Mouse (Mus musculus) ES-Bruce4 (cell line): Measurements from ENCODE around the gene Dab1. TPM values are rescaled to one million over a fixed set of nuclear protein-coding genes. Genes with fewer than 3 reads are reported as not detected.

Experiments
- H3K27ac ChIP-seq: 2 replicates; pipeline ENCODE4 v1.5.1; 2012; ENCODE audit warnings: low read length, inconsistent platforms; ENCODE audit not compliant: insufficient read depth
- H3K27me3 ChIP-seq: 2 replicates; pipeline ENCODE4 v1.6.1; 2012; ENCODE audit warnings: mild to moderate bottlenecking, low read length, inconsistent platforms; ENCODE audit not compliant: control insufficient read depth, poor library complexity, insufficient read depth, severe bottlenecking
- H3K36me3 ChIP-seq: 2 replicates; pipeline ENCODE4 v1.6.1; 2012; ENCODE audit warnings: inconsistent platforms, mild to moderate bottlenecking, low read length, moderate library complexity; ENCODE audit not compliant: control insufficient read depth, poor library complexity, insufficient read depth, severe bottlenecking
- H3K4me1 ChIP-seq: one replicate; pipeline ENCODE4 v1.8.1; 2011; ENCODE audit warnings: low read length; ENCODE audit not compliant: control insufficient read depth, insufficient read depth
- H3K4me3 ChIP-seq: 2 replicates; pipeline ENCODE4 v1.5.1; 2011; ENCODE audit warnings: low read depth, mild to moderate bottlenecking, low read length
- H3K9ac ChIP-seq: 2 replicates; pipeline ENCODE4 v1.6.1; 2012; ENCODE audit warnings: low read depth, mild to moderate bottlenecking, inconsistent platforms; ENCODE audit not compliant: poor library complexity, severe bottlenecking
- H3K9me3 ChIP-seq: replicated peaks from 2 replicates; pipeline ENCODE4 v1.6.1; 2012; ENCODE audit warnings: mild to moderate bottlenecking, low read length, inconsistent platforms; ENCODE audit not compliant: control insufficient read depth, poor library complexity, insufficient read depth, severe bottlenecking
- CTCF ChIP-seq: IDR thresholded peaks from one replicate; pipeline ENCODE4 v1.8.1; 2011; ENCODE audit warnings: low read depth, low read length
- EP300 ChIP-seq: IDR thresholded peaks from 2 replicates; pipeline ENCODE4 v1.6.1; 2011; ENCODE audit warnings: low read depth, low read length; ENCODE audit not compliant: insufficient read depth
- POLR2A ChIP-seq: IDR thresholded peaks from one replicate; pipeline ENCODE4 v1.8.1; 2011; ENCODE audit warnings: low read length; ENCODE audit not compliant: insufficient read depth
- polyA plus RNA-seq: library from polyadenylated mRNA; stranded (reverse); fragments of >200 nt; gene quantifications from 2 replicates; pipeline ENCODE4 v1.2.4, GENCODE M21; 2011; ENCODE audit warnings: low read depth; ENCODE audit not compliant: missing spikeins, insufficient read depth, insufficient read length

The Dab1 gene
- polyA plus RNA-seq, 1 experiment: 4.8 TPM

DNA sequence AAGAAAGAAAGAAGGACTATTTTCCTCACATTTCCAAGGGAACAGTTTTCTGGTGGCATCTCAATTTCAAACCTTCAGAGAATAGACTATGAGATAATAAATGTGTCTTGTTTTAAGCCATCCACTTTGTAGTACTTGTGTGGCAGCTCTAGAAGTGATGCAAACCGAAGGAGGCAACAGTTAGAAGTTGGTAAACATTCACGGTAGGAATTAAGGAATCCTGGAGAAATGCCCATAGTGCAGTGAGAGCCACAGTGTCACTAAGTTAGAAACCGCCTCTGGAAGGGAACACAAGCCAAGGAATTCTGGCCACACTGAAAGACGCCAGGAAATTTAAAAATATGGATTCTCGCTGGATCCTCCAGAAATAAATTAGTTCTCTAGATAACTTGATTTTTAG is 502.8 kb downstream of the Dab1 start:
- H3K4me1 ChIP-seq: no peaks in the 10 kb centered on the region
- no peaks in the 10 kb centered on the region for H3K36me3 ChIP-seq
- no peaks in the 10 kb centered on the region for H3K9me3 ChIP-seq
- H3K4me3 ChIP-seq: no peak overlapping the region
- no peak overlapping the region for H3K27ac ChIP-seq
- H3K27me3 ChIP-seq: no peaks in the 10 kb centered on the region
- no peak overlapping the region for H3K9ac ChIP-seq
- TF ChIP-seq POLR2A: no peak

DNA sequence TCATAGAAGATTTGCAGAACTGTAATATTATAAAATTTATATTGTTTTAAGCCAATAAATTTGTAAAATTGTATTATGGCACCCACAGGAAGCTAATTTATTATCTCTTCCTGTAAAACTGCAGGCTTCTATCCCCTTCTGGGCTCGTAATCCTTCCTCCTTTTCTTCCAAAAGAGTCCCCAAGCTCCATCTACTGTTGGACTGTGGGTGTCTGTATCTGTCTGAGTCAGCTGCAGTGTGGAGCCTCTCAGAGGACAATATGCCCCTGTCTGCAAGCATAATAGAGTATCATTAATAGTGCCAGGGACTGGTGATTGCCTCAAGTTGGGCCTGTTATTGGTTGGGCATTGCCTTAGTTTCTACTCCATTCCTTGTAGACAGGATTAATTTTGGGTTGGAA is 503.2 kb downstream of the Dab1 start:
- no peaks in the 10 kb centered on the region for H3K36me3 ChIP-seq
- H3K4me1 ChIP-seq: no peaks in the 10 kb centered on the region
- TF ChIP-seq POLR2A (no peak), EP300 (no peak), CTCF (no peak)
- H3K9me3 ChIP-seq: no peaks in the 10 kb centered on the region
- no peak overlapping the region for H3K4me3 ChIP-seq
- no peak overlapping the region for H3K9ac ChIP-seq
- H3K27ac ChIP-seq: no peak overlapping the region
- no peaks in the 10 kb centered on the region for H3K27me3 ChIP-seq

- Histone ChIP-seq H3K27ac (no peak overlapping the region), H3K9me3 (no peaks in the 10 kb centered on the region)
- TF ChIP-seq CTCF (no peak), EP300 (no peak), POLR2A (no peak)
Measured at GRCm38 (mm10) chr4:104153637-104154036, 534.5 kb downstream of the Dab1 start.

GRCm38 (mm10) chr4:104178067-104178466 is 558.9 kb downstream of the Dab1 start:
- H3K4me1 ChIP-seq: no peaks in the 10 kb centered on the region
- TF ChIP-seq POLR2A: no peak
- no peak for TF ChIP-seq EP300
- no peak for TF ChIP-seq CTCF
- H3K36me3 ChIP-seq: no peaks in the 10 kb centered on the region
- no peak overlapping the region for H3K4me3 ChIP-seq
- no peak overlapping the region for H3K27ac ChIP-seq
- H3K27me3 ChIP-seq: no peaks in the 10 kb centered on the region
- H3K9ac ChIP-seq: no peak overlapping the region
- H3K9me3 ChIP-seq: no peaks in the 10 kb centered on the region

More at GRCm38 (mm10) chr4:104153637-104154036, 534.5 kb downstream of the Dab1 start:
- Histone ChIP-seq H3K36me3 (no peaks in the 10 kb centered on the region), H3K27me3 (no peaks in the 10 kb centered on the region), H3K9ac (no peak overlapping the region), H3K4me3 (no peak overlapping the region), H3K4me1 (no peaks in the 10 kb centered on the region)

DNA sequence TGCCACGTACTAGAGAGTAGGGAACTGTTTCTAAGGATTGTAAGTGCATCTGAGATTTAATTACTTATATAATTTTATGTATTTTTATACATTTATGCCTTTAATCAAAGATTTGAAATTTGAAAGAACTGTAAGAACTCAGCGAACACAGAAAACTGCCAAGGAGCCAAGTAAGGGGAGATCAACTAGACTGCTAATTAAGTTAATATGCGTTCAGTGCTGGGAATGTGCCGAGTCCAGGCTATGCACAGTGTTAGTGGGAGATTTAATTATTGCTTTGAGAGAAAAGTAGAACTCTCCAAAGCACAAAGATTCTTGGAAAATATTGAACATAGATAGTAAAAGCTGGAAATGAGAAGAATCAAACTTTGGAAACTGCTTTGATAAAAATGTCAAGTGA is 567.2 kb downstream of the Dab1 start:
- Histone ChIP-seq H3K9me3 (no peaks in the 10 kb centered on the region), H3K9ac (no peak overlapping the region), H3K4me1 (no peaks in the 10 kb centered on the region), H3K27ac (no peak overlapping the region), H3K4me3 (no peak overlapping the region), H3K27me3 (no peaks in the 10 kb centered on the region; the same call in 1 of the 2 replicates), H3K36me3 (no peaks in the 10 kb centered on the region)
- TF ChIP-seq CTCF: no peak
- no peak for TF ChIP-seq POLR2A
- TF ChIP-seq EP300: no peak

DNA sequence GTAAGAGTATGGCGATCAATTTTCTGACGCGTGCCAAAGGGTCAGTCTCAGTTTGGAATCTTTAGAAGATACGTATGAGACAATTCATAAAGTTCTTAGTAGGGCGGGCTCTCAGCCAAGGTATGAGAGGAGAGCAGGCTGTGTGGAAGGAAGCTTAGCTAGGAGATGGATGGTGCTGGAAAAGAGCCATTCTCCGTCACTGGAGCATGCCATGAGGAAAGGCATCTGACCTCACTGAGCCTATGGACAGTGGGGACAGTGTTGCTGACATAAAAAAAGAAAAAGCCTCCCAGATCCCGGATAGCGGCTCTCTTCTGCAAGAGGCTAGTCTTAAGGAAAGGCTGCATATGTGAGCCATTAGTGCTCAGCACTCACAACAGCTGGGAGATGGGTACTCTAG is 579.5 kb downstream of the Dab1 start:
- TF ChIP-seq CTCF: no peak
- TF ChIP-seq EP300: no peak
- TF ChIP-seq POLR2A: no peak

GRCm38 (mm10) chr4:104201686-104202085 is 582.5 kb downstream of the Dab1 start:
- no peaks in the 10 kb centered on the region for H3K36me3 ChIP-seq

More for the DNA sequence above, 579.5 kb downstream of the Dab1 start:
- Histone ChIP-seq H3K9me3 (no peaks in the 10 kb centered on the region), H3K9ac (no peak overlapping the region), H3K4me3 (no peak overlapping the region), H3K27me3 (no peaks in the 10 kb centered on the region), H3K4me1 (no peaks in the 10 kb centered on the region), H3K36me3 (no peaks in the 10 kb centered on the region), H3K27ac (no peak overlapping the region)

More at GRCm38 (mm10) chr4:104201686-104202085, 582.5 kb downstream of the Dab1 start:
- TF ChIP-seq EP300 (no peak), POLR2A (no peak), CTCF (no peak)
- Histone ChIP-seq H3K9ac (no peak overlapping the region), H3K4me1 (peaks cover 1% of the 10 kb centered on the region), H3K27me3 (no peaks in the 10 kb centered on the region), H3K4me3 (no peak overlapping the region), H3K9me3 (no peaks in the 10 kb centered on the region), H3K27ac (no peak overlapping the region)
